In genomic region chr14:40918477-40918876, GRCm38 (mm10) we compare ENCODE assay signal across 14 mouse cellular contexts. TPM values are rescaled to one million over a fixed set of nuclear protein-coding genes. Genes with fewer than 3 reads are reported as not detected.
A peak's percentile ranks its signal among the peaks of the same experiment; 100 is the strongest.
DNase-seq lines count a peak whose midpoint lies in the region; ATAC-seq and TF ChIP-seq lines count a peak whose summit lies in the region.
"Had no signal": no experiment of that assay in that cellular context is flagged by ENCODE, and none has a peak within 500 bp of the region (broad histone marks: within the 10 kb centered on the region; RNA-seq: fewer than 3 reads in every experiment).

No protein-coding gene starts in this region.

- H3K4me1 ChIP-seq in forebrain, embryonic 12.5 days, result no peaks in the 10 kb centered on the region
- no peaks in the 10 kb centered on the region for H3K4me1 ChIP-seq in forebrain, embryonic 16.5 days (replicated peaks; ENCODE audit: control insufficient read depth, insufficient read depth, low read length)
- peaks cover 14% of the 10 kb centered on the region; the same call in 1 of the 2 replicates for H3K4me1 ChIP-seq in kidney, embryonic 14.5 days (ENCODE audit: control insufficient read depth, insufficient read depth, low read length)
- no peaks in the 10 kb centered on the region for H3K4me1 ChIP-seq in midbrain, embryonic 11.5 days (ENCODE audit: control insufficient read depth, insufficient read depth, low read length)
- no peaks in the 10 kb centered on the region for H3K4me1 ChIP-seq in midbrain, postnatal 0 days (ENCODE audit: insufficient read depth, low read length)
- 0 out of 2 replicates have a peak, but pooled peaks cover 3% of the 10 kb centered on the region for H3K4me1 ChIP-seq in midbrain, embryonic 13.5 days (replicated peaks)

- DNase-seq in kidney, adult 8-10 months, result peak; percentile 41
- no peak for DNase-seq in midbrain, embryonic 11.5 days (ENCODE audit: low spot score, missing footprints)
- DNase-seq in midbrain, postnatal 0 days (ENCODE audit: low spot score), result no peak
- DNase-seq: adrenal gland, postnatal 25 days; gastrocnemius, postnatal 36 days had no signal

- H3K9me3 ChIP-seq in forebrain, embryonic 12.5 days, result no peaks in the 10 kb centered on the region
- no peaks in the 10 kb centered on the region for H3K9me3 ChIP-seq in forebrain, embryonic 16.5 days (ENCODE audit: control insufficient read depth, low read length)
- no peaks in the 10 kb centered on the region for H3K9me3 ChIP-seq in kidney, embryonic 14.5 days (ENCODE audit: control insufficient read depth, low read length)
- H3K9me3 ChIP-seq in midbrain, embryonic 11.5 days (ENCODE audit: control insufficient read depth, low read length), result no peaks in the 10 kb centered on the region
- H3K9me3 ChIP-seq in midbrain, postnatal 0 days (ENCODE audit: low read length), result no peaks in the 10 kb centered on the region
- no peaks in the 10 kb centered on the region for H3K9me3 ChIP-seq in midbrain, embryonic 13.5 days
- H3K9me3 ChIP-seq: embryonic facial prominence, embryonic 15.5 days had no signal

- 0 out of 2 replicates have a peak overlapping the region, but pooled peaks have one; percentile 21 for H3K27ac ChIP-seq in forebrain, embryonic 12.5 days
- H3K27ac ChIP-seq in forebrain, embryonic 16.5 days (ENCODE audit: low read length), result no peak overlapping the region
- no peak overlapping the region for H3K27ac ChIP-seq in kidney, embryonic 14.5 days (ENCODE audit: low read depth, low read length)
- no peak overlapping the region for H3K27ac ChIP-seq in midbrain, embryonic 11.5 days (ENCODE audit: low read depth, low read length)
- H3K27ac ChIP-seq in midbrain, postnatal 0 days (ENCODE audit: low read depth, low read length), result no peak overlapping the region
- peak overlapping the region; percentile 30; the same call in 1 of the 2 replicates for H3K27ac ChIP-seq in midbrain, embryonic 13.5 days
- H3K27ac ChIP-seq: embryonic facial prominence, embryonic 15.5 days had no signal

- H3K4me3 ChIP-seq in forebrain, embryonic 12.5 days (replicated peaks), result no peak overlapping the region
- no peak overlapping the region for H3K4me3 ChIP-seq in forebrain, embryonic 16.5 days (replicated peaks; ENCODE audit: low read length)
- no peak overlapping the region for H3K4me3 ChIP-seq in kidney, embryonic 14.5 days (ENCODE audit: low read length)
- H3K4me3 ChIP-seq in midbrain, embryonic 11.5 days (ENCODE audit: low read depth, low read length), result no peak overlapping the region
- H3K4me3 ChIP-seq in midbrain, postnatal 0 days (ENCODE audit: low read depth, low read length), result no peak overlapping the region
- no peak overlapping the region for H3K4me3 ChIP-seq in midbrain, embryonic 13.5 days (replicated peaks)
- H3K4me3 ChIP-seq: embryonic facial prominence, embryonic 15.5 days had no signal

- peaks cover 30% of the 10 kb centered on the region for H3K36me3 ChIP-seq in forebrain, embryonic 12.5 days (replicated peaks)
- peaks cover 7% of the 10 kb centered on the region; the same call in 1 of the 2 replicates for H3K36me3 ChIP-seq in forebrain, embryonic 16.5 days (ENCODE audit: control insufficient read depth, insufficient read depth)
- H3K36me3 ChIP-seq in kidney, embryonic 14.5 days (ENCODE audit: control insufficient read depth, insufficient read depth, low read length), result peaks cover 26% of the 10 kb centered on the region
- peaks cover 5% of the 10 kb centered on the region for H3K36me3 ChIP-seq in midbrain, embryonic 11.5 days (ENCODE audit: control insufficient read depth, insufficient read depth, low read length)
- H3K36me3 ChIP-seq in midbrain, postnatal 0 days (ENCODE audit: insufficient read depth, low read length), result peaks cover 11% of the 10 kb centered on the region
- H3K36me3 ChIP-seq in midbrain, embryonic 13.5 days, result peaks cover 24% of the 10 kb centered on the region

- H3K27me3 ChIP-seq in forebrain, embryonic 12.5 days, result no peaks in the 10 kb centered on the region
- H3K27me3 ChIP-seq in forebrain, embryonic 16.5 days (replicated peaks; ENCODE audit: control insufficient read depth, insufficient read depth, low read length), result no peaks in the 10 kb centered on the region
- H3K27me3 ChIP-seq in kidney, embryonic 14.5 days (ENCODE audit: control insufficient read depth, insufficient read depth, low read length), result no peaks in the 10 kb centered on the region
- no peaks in the 10 kb centered on the region for H3K27me3 ChIP-seq in midbrain, embryonic 11.5 days (ENCODE audit: control insufficient read depth, insufficient read depth, low read length)
- H3K27me3 ChIP-seq in midbrain, postnatal 0 days (ENCODE audit: insufficient read depth, low read length), result no peaks in the 10 kb centered on the region
- no peaks in the 10 kb centered on the region for H3K27me3 ChIP-seq in midbrain, embryonic 13.5 days
- H3K27me3 ChIP-seq: embryonic facial prominence, embryonic 15.5 days had no signal

- no peak overlapping the region for H3K9ac ChIP-seq in forebrain, embryonic 12.5 days
- H3K9ac ChIP-seq in forebrain, embryonic 16.5 days (replicated peaks; ENCODE audit: low read depth, low read length), result no peak overlapping the region
- no peak overlapping the region for H3K9ac ChIP-seq in kidney, embryonic 14.5 days (ENCODE audit: low read depth, low read length)
- H3K9ac ChIP-seq in midbrain, embryonic 11.5 days (ENCODE audit: low read length), result no peak overlapping the region
- no peak overlapping the region for H3K9ac ChIP-seq in midbrain, postnatal 0 days (replicated peaks; ENCODE audit: low read length, poor library complexity, severe bottlenecking)
- H3K9ac ChIP-seq in midbrain, embryonic 13.5 days (replicated peaks), result no peak overlapping the region
- H3K9ac ChIP-seq: embryonic facial prominence, embryonic 15.5 days had no signal

- 79% methylated on average over 6 of the region's 7 CpGs for WGBS in forebrain, embryonic 12.5 days
- 81% methylated on average over 5 of the region's 7 CpGs for WGBS in forebrain, embryonic 16.5 days
- 86% methylated on average over 5 of the region's 7 CpGs for WGBS in kidney, embryonic 14.5 days
- 68% methylated on average over 5 of the region's 7 CpGs for WGBS in midbrain, embryonic 11.5 days
- 75% methylated on average over 3 of the region's 7 CpGs for WGBS in midbrain, postnatal 0 days
- WGBS in midbrain, embryonic 13.5 days, result 80% methylated on average over 5 of the region's 7 CpGs

- TF ChIP-seq CTCF in midbrain, postnatal 0 days (IDR thresholded peaks at IDR 0.05), result no peak

- H3K4me2 ChIP-seq in forebrain, embryonic 12.5 days, result no peak overlapping the region
- no peak overlapping the region for H3K4me2 ChIP-seq in forebrain, embryonic 16.5 days (ENCODE audit: low read length)
- H3K4me2 ChIP-seq in kidney, embryonic 14.5 days (replicated peaks; ENCODE audit: low read depth, low read length), result no peak overlapping the region
- H3K4me2 ChIP-seq in midbrain, embryonic 11.5 days, result no peak overlapping the region
- no peak overlapping the region for H3K4me2 ChIP-seq in midbrain, postnatal 0 days (ENCODE audit: low read depth, low read length, poor library complexity, severe bottlenecking)
- no peak overlapping the region for H3K4me2 ChIP-seq in midbrain, embryonic 13.5 days (replicated peaks)
- H3K4me2 ChIP-seq: embryonic facial prominence, embryonic 15.5 days; heart, embryonic 11.5 days had no signal

- no peak for ATAC-seq in forebrain, embryonic 12.5 days (ENCODE audit: low FRiP score)
- no peak for ATAC-seq in forebrain, embryonic 16.5 days
- no peak for ATAC-seq in kidney, embryonic 14.5 days (ENCODE audit: low FRiP score, low TSS enrichment)
- ATAC-seq in midbrain, embryonic 11.5 days (ENCODE audit: low FRiP score), result 0 out of 2 replicates have a peak, but pooled peaks have one; percentile 6
- no peak for ATAC-seq in midbrain, postnatal 0 days (ENCODE audit: low FRiP score)
- no peak for ATAC-seq in midbrain, embryonic 13.5 days
- no peak for ATAC-seq in megakaryocyte, adult 5-6 weeks (ENCODE audit: poor library complexity, severe bottlenecking)

RNA-seq across cellular contexts. Expression of gene Sh2d4b, which starts 25.4 kb away (rescaled TPM):
- 1.3 and 1.4 TPM in 2 replicates for polyA plus RNA-seq in forebrain, embryonic 12.5 days (2016; fragmentation: Nextera tagmentation; extraction: Ambion mirVana)
- 1.2 and 1.7 TPM in 2 replicates for polyA plus RNA-seq in forebrain, embryonic 16.5 days (2015; fragmentation: Nextera tagmentation; extraction: Ambion mirVana)
- polyA plus RNA-seq in kidney, embryonic 14.5 days (2014; fragmentation: Nextera tagmentation; extraction: Ambion mirVana), result 0.57 and 0.65 TPM in 2 replicates
- 0.76 and 0.78 TPM in 2 replicates for polyA plus RNA-seq in midbrain, embryonic 11.5 days (2014; fragmentation: Nextera tagmentation; extraction: Ambion mirVana)
- total RNA-seq in midbrain, postnatal 0 days (2014; rRNA removed), result 3.0 and 3.7 TPM in 2 replicates
- 0.44 and 0.74 TPM in 2 replicates for polyA plus RNA-seq in midbrain, postnatal 0 days (2015; fragmentation: Nextera tagmentation; extraction: Ambion mirVana)
- polyA plus RNA-seq in midbrain, embryonic 13.5 days (2015; fragmentation: Nextera tagmentation; extraction: Ambion mirVana), result 1.2 and 1.4 TPM in 2 replicates
- total RNA-seq in megakaryocyte, adult 5-6 weeks (2015), result 0.30 and 0.31 TPM in 2 replicates
- total RNA-seq in megakaryocyte, adult 5-6 weeks (2017), result 0.18 and 0.28 TPM in 2 replicates
- polyA plus RNA-seq: intestine, postnatal 0 days; liver, adult 2 months had no signal

RNA-seq across cellular contexts. Expression of gene Tspan14, which starts 48.1 kb away (rescaled TPM):
- 82.6 and 90.6 TPM in 2 replicates for polyA plus RNA-seq in forebrain, embryonic 12.5 days (2016; fragmentation: Nextera tagmentation; extraction: Ambion mirVana)
- polyA plus RNA-seq in forebrain, embryonic 16.5 days (2015; fragmentation: Nextera tagmentation; extraction: Ambion mirVana), result 90.0 and 102 TPM in 2 replicates
- polyA plus RNA-seq in kidney, embryonic 14.5 days (2014; fragmentation: Nextera tagmentation; extraction: Ambion mirVana), result 67.4 and 118 TPM in 2 replicates
- polyA plus RNA-seq in midbrain, embryonic 11.5 days (2014; fragmentation: Nextera tagmentation; extraction: Ambion mirVana), result 99.5 and 101 TPM in 2 replicates
- 31.2 and 31.8 TPM in 2 replicates for total RNA-seq in midbrain, postnatal 0 days (2014; rRNA removed)
- polyA plus RNA-seq in midbrain, postnatal 0 days (2015; fragmentation: Nextera tagmentation; extraction: Ambion mirVana), result 28.3 and 31.3 TPM in 2 replicates
- polyA plus RNA-seq in midbrain, embryonic 13.5 days (2015; fragmentation: Nextera tagmentation; extraction: Ambion mirVana), result 79.7 and 80.4 TPM in 2 replicates
- total RNA-seq in megakaryocyte, adult 5-6 weeks (2015), result 60.6 and 66.0 TPM in 2 replicates
- 72.4 and 76.5 TPM in 2 replicates for total RNA-seq in megakaryocyte, adult 5-6 weeks (2017)

Comparison
In these comparisons a context has a peak if more than half of its experiments do, and no peak if none do; other contexts are left out.
1. H3K27ac ChIP-seq: peak in forebrain, embryonic 12.5 days (single experiment) and midbrain, embryonic 13.5 days (single experiment); none in forebrain, embryonic 16.5 days (single experiment), kidney, embryonic 14.5 days (single experiment), midbrain, embryonic 11.5 days (single experiment) and midbrain, postnatal 0 days (single experiment).
2. DNase-seq: peak in kidney, adult 8-10 months (2 of 2); none in midbrain, embryonic 11.5 days (single experiment) and midbrain, postnatal 0 days (single experiment).